Mouse (Mus musculus) C2C12 (cell line): ENCODE results near the gene Olfr437. TPM values are rescaled to one million over a fixed set of nuclear protein-coding genes. Genes with fewer than 3 reads are reported as not detected.

ENCODE experiments used
- polyA plus RNA-seq: library from polyadenylated mRNA; unstranded; fragments of >200 nt; fragmentation: generic; extraction: Trizol; gene quantifications from one replicate; pipeline ENCODE4 v1.2.1, GENCODE M21; 2012; ENCODE audit warnings: missing spikeins

Olfr437 gene
- polyA plus RNA-seq, 1 experiment: not detected

Other genes starting within 250 kb of the Olfr437 start
- not detected for gene Olfr446, start 241.9 kb upstream of the Olfr437 start, polyA plus RNA-seq
- not detected for gene Olfr444, start 214.2 kb upstream of the Olfr437 start, polyA plus RNA-seq
- not detected for gene Olfr441, start 56.9 kb upstream of the Olfr437 start, polyA plus RNA-seq
- gene Olfr237-ps1, start 16.7 kb upstream of the Olfr437 start, polyA plus RNA-seq: not detected
- not detected for gene Olfr13, start 8.9 kb downstream of the Olfr437 start, polyA plus RNA-seq
- not detected for gene Olfr435, start 33.9 kb downstream of the Olfr437 start, polyA plus RNA-seq
- not detected for gene Olfr434, start 49.7 kb downstream of the Olfr437 start, polyA plus RNA-seq
- gene Olfr47, start 68.2 kb downstream of the Olfr437 start, polyA plus RNA-seq: not detected
- 9.3 TPM for gene Arhgef5, start 102.3 kb downstream of the Olfr437 start, polyA plus RNA-seq
- not detected for gene Nobox, start 146.3 kb downstream of the Olfr437 start, polyA plus RNA-seq